Mouse (Mus musculus): ENCODE results near the gene Setd1a. TPM values are rescaled to one million over a fixed set of nuclear protein-coding genes. Genes with fewer than 3 reads are reported as not detected.

Gene Setd1a
- polyA plus RNA-seq, 1 experiment, result 9.2 TPM

DNA sequence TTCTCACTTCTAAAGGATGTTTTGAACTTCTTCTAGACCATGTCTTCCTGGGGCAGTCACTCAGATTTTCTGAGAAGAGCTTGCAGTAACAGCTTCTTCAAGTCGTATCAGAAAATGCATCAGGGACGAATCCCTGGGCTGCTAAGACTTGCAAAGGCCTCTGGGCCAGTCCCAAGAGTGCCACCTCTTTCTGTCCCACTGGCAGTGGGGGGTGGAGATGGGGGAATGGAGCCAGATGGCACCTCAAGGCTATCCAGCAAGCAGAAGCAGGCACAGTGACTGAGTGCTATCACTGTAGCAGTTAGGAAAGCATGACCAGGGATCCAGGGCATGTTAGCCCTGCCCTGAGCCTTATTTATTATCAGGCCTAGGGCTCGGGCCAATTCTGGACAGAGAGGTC, 35.8 kb downstream of the Setd1a start:
- TF ChIP-seq CTCF (IDR thresholded peaks at IDR 0.05; ENCODE audit: extremely low read depth, insufficient read length, insufficient replicate concordance, low read depth, low read length) (no peak), POLR2A (IDR thresholded peaks at IDR 0.05; ENCODE audit: low read depth, low read length) (no peak)
- 85% methylated on average over 3 of the region's 3 CpGs for WGBS
- no peak overlapping the region for H3K27ac ChIP-seq (ENCODE audit: insufficient read depth, low read depth, low read length)
- peaks cover 20% of the 10 kb centered on the region for H3K4me1 ChIP-seq (ENCODE audit: control insufficient read depth, insufficient read depth, insufficient read length, low read length)
- no peak overlapping the region for H3K4me3 ChIP-seq (ENCODE audit: low read depth, low read length)
- no peaks in the 10 kb centered on the region for H3K27me3 ChIP-seq (ENCODE audit: control insufficient read depth, insufficient read depth, low read length)
- H3K36me3 ChIP-seq (ENCODE audit: control insufficient read depth, insufficient read depth, low read length), result no peaks in the 10 kb centered on the region

DNA sequence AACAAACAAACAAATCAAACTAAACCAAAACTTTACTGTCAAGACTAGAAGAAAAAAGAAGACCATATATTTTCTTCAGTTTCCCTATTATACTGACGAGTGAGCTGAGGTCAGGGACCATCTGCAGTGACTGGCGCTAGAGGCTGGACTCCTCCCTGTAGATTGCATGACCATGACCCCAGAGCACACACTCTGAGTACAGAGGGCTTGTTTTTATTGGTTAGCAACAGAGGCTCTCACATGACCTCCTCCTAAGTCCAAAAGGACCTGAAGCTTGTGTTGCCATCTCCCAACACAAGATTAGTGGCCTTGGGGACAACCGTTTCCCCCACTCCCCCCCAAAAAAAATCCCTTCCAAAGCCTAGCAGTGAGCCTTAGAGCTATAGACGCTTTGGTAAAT, 37.4 kb downstream of the Setd1a start:
- TF ChIP-seq POLR2A (IDR thresholded peaks at IDR 0.05; ENCODE audit: low read depth, low read length) (no peak), CTCF (IDR thresholded peaks at IDR 0.05; ENCODE audit: extremely low read depth, insufficient read length, insufficient replicate concordance, low read depth, low read length) (no peak)
- peaks cover 14% of the 10 kb centered on the region for H3K4me1 ChIP-seq (ENCODE audit: control insufficient read depth, insufficient read depth, insufficient read length, low read length)
- no peaks in the 10 kb centered on the region for H3K27me3 ChIP-seq (ENCODE audit: control insufficient read depth, insufficient read depth, low read length)
- no peak overlapping the region for H3K27ac ChIP-seq (ENCODE audit: insufficient read depth, low read depth, low read length)
- no peak overlapping the region for H3K4me3 ChIP-seq (ENCODE audit: low read depth, low read length)
- H3K36me3 ChIP-seq (ENCODE audit: control insufficient read depth, insufficient read depth, low read length), result no peaks in the 10 kb centered on the region
- 33% methylated on average over 4 of the region's 4 CpGs for WGBS

DNA sequence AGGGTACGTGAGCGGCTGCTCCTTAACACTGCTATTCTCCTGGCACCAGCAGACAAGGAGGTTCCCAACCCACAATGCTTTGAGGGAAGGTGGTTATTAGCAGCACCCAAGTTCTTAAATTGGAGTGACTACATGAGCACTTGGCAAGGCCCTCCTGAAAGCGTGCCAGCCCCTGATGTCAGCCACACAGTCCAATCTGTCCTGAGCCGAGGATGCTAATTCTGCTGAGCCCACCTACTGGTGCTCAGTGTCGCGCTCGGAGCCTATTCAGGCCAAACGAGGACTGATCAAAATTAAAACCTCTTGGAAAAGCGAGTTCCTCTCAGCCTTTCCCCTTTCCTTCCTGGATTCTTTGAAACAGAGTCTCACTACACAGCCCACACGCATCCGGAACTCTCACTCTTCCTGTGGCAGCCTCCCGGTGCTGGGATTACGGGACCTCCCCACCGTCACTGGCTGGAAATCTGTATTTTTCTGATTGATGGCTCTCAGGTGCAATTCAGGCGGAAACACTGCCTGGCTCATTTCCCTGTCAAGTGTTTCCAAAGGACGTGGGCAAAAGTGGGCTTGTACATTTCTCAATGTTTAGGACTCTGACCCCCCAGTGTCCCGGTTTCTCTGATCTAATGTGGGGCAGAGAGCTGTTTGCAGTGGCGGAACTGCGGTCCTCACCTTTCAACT, 37.9 kb downstream of the Setd1a start:
- no peaks in the 10 kb centered on the region for H3K36me3 ChIP-seq (ENCODE audit: control insufficient read depth, insufficient read depth, low read length)
- no peak overlapping the region for H3K4me3 ChIP-seq (ENCODE audit: low read depth, low read length)
- peaks cover 14% of the 10 kb centered on the region for H3K4me1 ChIP-seq (ENCODE audit: control insufficient read depth, insufficient read depth, insufficient read length, low read length)
- WGBS, result 66% methylated on average over 19 of the region's 19 CpGs
- H3K27ac ChIP-seq (ENCODE audit: insufficient read depth, low read depth, low read length), result no peak overlapping the region
- TF ChIP-seq POLR2A (IDR thresholded peaks at IDR 0.05; ENCODE audit: low read depth, low read length), result no peak
- no peak for TF ChIP-seq CTCF (IDR thresholded peaks at IDR 0.05; ENCODE audit: extremely low read depth, insufficient read length, insufficient replicate concordance, low read depth, low read length)
- H3K27me3 ChIP-seq (ENCODE audit: control insufficient read depth, insufficient read depth, low read length), result no peaks in the 10 kb centered on the region

DNA sequence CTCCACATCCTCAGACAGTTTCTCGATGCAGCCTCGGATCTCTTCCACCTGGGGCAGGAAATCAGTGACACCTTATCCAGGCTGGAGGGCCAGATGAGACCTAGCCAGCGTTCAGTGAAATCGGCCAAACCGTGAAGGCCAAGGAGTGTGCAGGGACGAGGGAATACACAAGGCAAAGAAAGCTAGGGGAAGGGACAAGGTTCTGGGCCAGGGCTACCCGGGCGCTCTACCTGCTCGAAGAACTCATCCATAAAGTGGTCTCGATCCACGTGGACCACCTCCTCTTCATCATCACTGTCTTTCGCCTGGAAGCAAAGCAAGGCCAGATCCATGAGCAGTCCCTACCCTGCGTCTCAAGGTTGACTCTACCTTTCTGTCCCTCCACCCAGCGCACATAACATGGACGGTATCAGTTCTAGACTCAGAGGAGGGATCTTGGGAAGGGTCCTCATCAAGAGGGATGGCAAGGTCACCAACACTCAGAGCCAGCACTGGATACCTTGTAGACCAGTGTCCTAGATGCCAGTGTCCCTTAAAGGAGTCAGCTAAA, 38.7 kb downstream of the Setd1a start:
- no peaks in the 10 kb centered on the region for H3K27me3 ChIP-seq (ENCODE audit: control insufficient read depth, insufficient read depth, low read length)
- WGBS, result 89% methylated on average over 15 of the region's 15 CpGs
- H3K4me1 ChIP-seq (ENCODE audit: control insufficient read depth, insufficient read depth, insufficient read length, low read length), result peaks cover 14% of the 10 kb centered on the region
- no peaks in the 10 kb centered on the region for H3K36me3 ChIP-seq (ENCODE audit: control insufficient read depth, insufficient read depth, low read length)
- TF ChIP-seq CTCF (IDR thresholded peaks at IDR 0.05; ENCODE audit: extremely low read depth, insufficient read length, insufficient replicate concordance, low read depth, low read length), result no peak
- TF ChIP-seq POLR2A (IDR thresholded peaks at IDR 0.05; ENCODE audit: low read depth, low read length), result no peak
- no peak overlapping the region for H3K27ac ChIP-seq (ENCODE audit: insufficient read depth, low read depth, low read length)
- no peak overlapping the region for H3K4me3 ChIP-seq (ENCODE audit: low read depth, low read length)

DNA sequence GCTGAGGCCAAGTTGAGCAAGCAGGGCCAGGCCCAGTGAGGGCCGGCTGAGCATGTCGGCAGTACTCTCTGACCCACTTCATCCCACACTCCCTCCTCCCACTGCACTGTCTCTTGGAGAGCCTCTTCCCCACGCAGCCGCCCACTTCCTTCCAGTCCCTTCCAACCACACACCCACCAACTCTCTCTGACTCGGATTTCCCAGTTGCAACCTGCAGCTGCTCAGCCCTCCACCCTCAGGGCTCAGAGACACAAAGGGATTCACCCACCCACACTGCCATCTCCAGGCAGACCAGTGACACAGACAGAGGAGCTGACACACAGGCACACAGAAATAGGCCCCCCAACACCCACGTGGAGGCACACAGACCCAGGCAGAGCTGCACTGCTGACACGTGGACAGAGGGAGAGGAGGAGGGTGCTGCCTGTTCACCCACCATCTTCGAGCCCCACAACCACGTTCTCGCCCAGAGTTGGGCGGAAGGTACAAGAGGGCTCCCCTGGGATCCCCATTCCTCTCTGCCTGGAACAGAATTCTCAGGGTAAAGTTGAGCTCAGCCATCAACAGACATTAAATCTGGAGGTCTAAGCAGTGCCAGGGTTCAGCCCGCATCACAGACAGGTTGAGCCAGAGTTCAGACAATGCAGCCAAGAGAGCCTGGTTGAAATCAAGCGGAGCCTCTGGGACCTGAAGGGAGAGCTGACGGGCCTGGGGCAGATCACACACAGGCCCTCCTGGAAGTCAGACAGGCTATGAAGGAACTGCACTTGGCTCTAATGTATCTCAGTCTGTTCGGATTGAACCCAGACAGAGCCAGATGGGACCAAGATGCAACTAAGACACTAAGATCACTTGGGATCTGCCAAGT, 39.7 kb downstream of the Setd1a start:
- no peaks in the 10 kb centered on the region for H3K36me3 ChIP-seq (ENCODE audit: control insufficient read depth, insufficient read depth, low read length)
- no peaks in the 10 kb centered on the region for H3K27me3 ChIP-seq (ENCODE audit: control insufficient read depth, insufficient read depth, low read length)
- peaks cover 9% of the 10 kb centered on the region for H3K4me1 ChIP-seq (ENCODE audit: control insufficient read depth, insufficient read depth, insufficient read length, low read length)
- 69% methylated on average over 15 of the region's 15 CpGs for WGBS
- TF ChIP-seq CTCF (IDR thresholded peaks at IDR 0.05; ENCODE audit: extremely low read depth, insufficient read length, insufficient replicate concordance, low read depth, low read length) (no peak), POLR2A (IDR thresholded peaks at IDR 0.05; ENCODE audit: low read depth, low read length) (no peak)
- no peak overlapping the region for H3K4me3 ChIP-seq (ENCODE audit: low read depth, low read length)
- H3K27ac ChIP-seq (ENCODE audit: insufficient read depth, low read depth, low read length), result no peak overlapping the region

DNA sequence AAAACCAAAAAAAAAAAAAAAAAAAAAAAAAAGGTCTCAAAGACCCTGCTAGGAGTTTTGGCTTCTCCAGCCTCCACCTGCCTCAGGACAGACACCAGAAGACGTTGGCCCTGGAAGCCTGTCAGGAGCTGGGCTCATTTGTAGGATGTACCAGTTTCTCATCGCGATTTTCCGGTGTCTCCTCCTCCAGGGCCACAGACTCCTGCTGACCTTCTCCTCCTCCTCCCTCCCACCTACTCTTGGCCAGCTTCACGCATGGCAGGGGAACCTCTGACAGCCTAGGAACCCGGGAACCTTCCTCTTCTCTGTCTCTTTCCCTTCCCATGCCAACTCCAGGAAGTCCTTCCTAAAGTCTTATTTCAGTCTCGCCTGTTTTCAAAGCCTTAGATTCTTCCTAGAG, 40.6 kb downstream of the Setd1a start:
- Histone ChIP-seq H3K36me3 (ENCODE audit: control insufficient read depth, insufficient read depth, low read length) (no peaks in the 10 kb centered on the region), H3K27ac (ENCODE audit: insufficient read depth, low read depth, low read length) (no peak overlapping the region), H3K27me3 (ENCODE audit: control insufficient read depth, insufficient read depth, low read length) (no peaks in the 10 kb centered on the region), H3K4me1 (ENCODE audit: control insufficient read depth, insufficient read depth, insufficient read length, low read length) (peaks cover 7% of the 10 kb centered on the region), H3K4me3 (ENCODE audit: low read depth, low read length) (no peak overlapping the region)
- whole genome bisulfite sequencing, result 80% methylated on average over 7 of the region's 7 CpGs
- no peak for TF ChIP-seq CTCF (IDR thresholded peaks at IDR 0.05; ENCODE audit: extremely low read depth, insufficient read length, insufficient replicate concordance, low read depth, low read length)
- no peak for TF ChIP-seq POLR2A (IDR thresholded peaks at IDR 0.05; ENCODE audit: low read depth, low read length)

DNA sequence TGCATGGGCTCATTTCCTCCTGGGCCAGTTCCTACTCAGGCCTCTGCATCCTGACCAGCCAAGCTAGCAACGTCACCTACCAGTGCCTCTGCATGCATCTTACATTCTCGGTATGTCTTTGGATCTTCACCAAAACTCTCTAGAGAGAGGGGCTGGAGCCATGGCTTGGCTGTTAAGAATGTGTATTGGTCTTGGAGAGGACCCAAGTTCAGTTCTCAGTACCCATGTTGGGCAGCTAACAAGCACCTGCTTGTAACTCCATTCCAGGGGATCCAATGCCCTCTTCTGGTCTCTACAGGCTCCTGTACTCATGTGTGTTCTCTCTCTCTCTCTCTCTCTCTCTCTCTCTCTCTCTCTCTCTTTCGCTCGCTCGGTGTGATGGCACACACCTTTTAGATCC, 41.3 kb downstream of the Setd1a start:
- Histone ChIP-seq H3K4me3 (ENCODE audit: low read depth, low read length) (no peak overlapping the region), H3K36me3 (ENCODE audit: control insufficient read depth, insufficient read depth, low read length) (no peaks in the 10 kb centered on the region), H3K27me3 (ENCODE audit: control insufficient read depth, insufficient read depth, low read length) (no peaks in the 10 kb centered on the region), H3K4me1 (ENCODE audit: control insufficient read depth, insufficient read depth, insufficient read length, low read length) (peaks cover 7% of the 10 kb centered on the region), H3K27ac (ENCODE audit: insufficient read depth, low read depth, low read length) (no peak overlapping the region)
- 84% methylated on average over 5 of the region's 5 CpGs for WGBS
- TF ChIP-seq POLR2A (IDR thresholded peaks at IDR 0.05; ENCODE audit: low read depth, low read length), result no peak
- no peak for TF ChIP-seq CTCF (IDR thresholded peaks at IDR 0.05; ENCODE audit: extremely low read depth, insufficient read length, insufficient replicate concordance, low read depth, low read length)

Measured in small intestine, adult 2 months (tissue).